Comparison of ENCODE assay signal across 34 mouse cellular contexts in the genomic region with DNA sequence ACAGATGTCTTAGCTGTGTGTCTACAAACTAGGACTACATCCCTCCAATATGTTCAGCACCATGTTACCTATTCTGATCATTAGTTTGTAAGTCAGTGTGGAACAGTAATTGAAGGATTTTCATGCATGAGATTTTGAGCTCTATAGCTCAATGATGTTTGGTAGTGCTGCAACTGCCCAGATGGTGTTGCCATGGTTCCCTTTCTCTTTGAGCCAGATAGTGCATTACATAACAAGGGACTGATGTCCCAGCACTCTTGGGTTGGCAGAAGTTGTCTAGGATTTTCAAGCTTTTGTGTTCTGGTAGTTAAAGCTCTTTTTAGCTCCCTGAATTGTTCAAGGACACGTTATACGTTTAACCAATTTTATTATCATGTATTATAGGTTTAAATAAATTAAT. TPM values are rescaled to one million over a fixed set of nuclear protein-coding genes. Genes with fewer than 3 reads are reported as not detected.
DNase-seq lines count a peak whose midpoint lies in the region; ATAC-seq and TF ChIP-seq lines count a peak whose summit lies in the region.
"Had no signal": no experiment of that assay in that cellular context is flagged by ENCODE, and none has a peak within 500 bp of the region (broad histone marks: within the 10 kb centered on the region; RNA-seq: fewer than 3 reads in every experiment).

No protein-coding gene starts in this region.

- H3K9ac ChIP-seq in hindbrain, embryonic 16.5 days (ENCODE audit: low read depth, low read length), result no peak overlapping the region
- no peak overlapping the region for H3K9ac ChIP-seq in hindbrain, embryonic 12.5 days
- H3K9ac ChIP-seq in midbrain, postnatal 0 days (replicated peaks; ENCODE audit: low read length, poor library complexity, severe bottlenecking), result no peak overlapping the region
- no peak overlapping the region for H3K9ac ChIP-seq in midbrain, embryonic 13.5 days (replicated peaks)
- H3K9ac ChIP-seq: embryonic facial prominence, embryonic 12.5 days; liver, embryonic 12.5 days; liver, postnatal 0 days; midbrain, embryonic 15.5 days had no signal

- H3K9me3 ChIP-seq in hindbrain, embryonic 16.5 days (ENCODE audit: control insufficient read depth, low read length), result no peaks in the 10 kb centered on the region; the same call in 1 of the 2 replicates
- H3K9me3 ChIP-seq in hindbrain, embryonic 12.5 days (replicated peaks), result no peaks in the 10 kb centered on the region
- H3K9me3 ChIP-seq in midbrain, postnatal 0 days (ENCODE audit: low read length), result no peaks in the 10 kb centered on the region
- no peaks in the 10 kb centered on the region for H3K9me3 ChIP-seq in midbrain, embryonic 13.5 days
- H3K9me3 ChIP-seq: embryonic facial prominence, embryonic 12.5 days; hindbrain, embryonic 10.5 days; liver, embryonic 12.5 days; midbrain, embryonic 15.5 days had no signal

- 72% methylated on average over 2 of the region's 2 CpGs for WGBS in hindbrain, embryonic 16.5 days
- 81% methylated on average over 2 of the region's 2 CpGs for WGBS in hindbrain, embryonic 12.5 days
- 73% methylated on average over 2 of the region's 2 CpGs for WGBS in midbrain, postnatal 0 days
- WGBS in midbrain, embryonic 13.5 days, result 63% methylated on average over 2 of the region's 2 CpGs

- ATAC-seq in hindbrain, embryonic 16.5 days, result 0 out of 2 replicates have a peak, but pooled peaks have one; percentile 54
- ATAC-seq in hindbrain, embryonic 12.5 days (ENCODE audit: low FRiP score), result no peak
- ATAC-seq in midbrain, postnatal 0 days (ENCODE audit: low FRiP score), result no peak
- ATAC-seq in midbrain, embryonic 13.5 days, result no peak
- ATAC-seq: forebrain, embryonic 14.5 days; hindbrain, postnatal 0 days; intestine, embryonic 16.5 days; liver, embryonic 12.5 days; liver, postnatal 0 days; midbrain, embryonic 15.5 days; Patski had no signal

- H3K27me3 ChIP-seq in hindbrain, embryonic 16.5 days (replicated peaks; ENCODE audit: control insufficient read depth, insufficient read depth, low read length), result no peaks in the 10 kb centered on the region
- H3K27me3 ChIP-seq in hindbrain, embryonic 12.5 days, result no peaks in the 10 kb centered on the region
- no peaks in the 10 kb centered on the region for H3K27me3 ChIP-seq in midbrain, postnatal 0 days (ENCODE audit: insufficient read depth, low read length)
- H3K27me3 ChIP-seq in midbrain, embryonic 13.5 days, result no peaks in the 10 kb centered on the region
- H3K27me3 ChIP-seq: embryonic facial prominence, embryonic 12.5 days; liver, embryonic 12.5 days; midbrain, embryonic 15.5 days had no signal

- no peak overlapping the region for H3K4me3 ChIP-seq in hindbrain, embryonic 16.5 days (ENCODE audit: low read length)
- H3K4me3 ChIP-seq in hindbrain, embryonic 12.5 days, result no peak overlapping the region
- no peak overlapping the region for H3K4me3 ChIP-seq in midbrain, postnatal 0 days (ENCODE audit: low read depth, low read length)
- H3K4me3 ChIP-seq in midbrain, embryonic 13.5 days (replicated peaks), result no peak overlapping the region
- H3K4me3 ChIP-seq: embryonic facial prominence, embryonic 12.5 days; gastrocnemius, adult 2 months; hindbrain, embryonic 10.5 days; liver, embryonic 12.5 days; midbrain, embryonic 15.5 days had no signal

- no peaks in the 10 kb centered on the region for H3K4me1 ChIP-seq in hindbrain, embryonic 16.5 days (ENCODE audit: control insufficient read depth, insufficient read depth, low read depth, low read length)
- no peaks in the 10 kb centered on the region for H3K4me1 ChIP-seq in hindbrain, embryonic 12.5 days
- H3K4me1 ChIP-seq in midbrain, postnatal 0 days (ENCODE audit: insufficient read depth, low read length), result no peaks in the 10 kb centered on the region
- no peaks in the 10 kb centered on the region for H3K4me1 ChIP-seq in midbrain, embryonic 13.5 days (replicated peaks)
- H3K4me1 ChIP-seq: embryonic facial prominence, embryonic 12.5 days; hindbrain, embryonic 10.5 days; liver, embryonic 12.5 days; midbrain, embryonic 15.5 days had no signal

- H3K4me2 ChIP-seq in hindbrain, embryonic 16.5 days (ENCODE audit: low read length), result no peak overlapping the region
- no peak overlapping the region for H3K4me2 ChIP-seq in hindbrain, embryonic 12.5 days (replicated peaks)
- H3K4me2 ChIP-seq in midbrain, postnatal 0 days (ENCODE audit: low read depth, low read length, poor library complexity, severe bottlenecking), result no peak overlapping the region
- H3K4me2 ChIP-seq in midbrain, embryonic 13.5 days (replicated peaks), result no peak overlapping the region
- H3K4me2 ChIP-seq: embryonic facial prominence, embryonic 12.5 days; liver, embryonic 12.5 days; midbrain, embryonic 15.5 days had no signal

- no peaks in the 10 kb centered on the region for H3K36me3 ChIP-seq in hindbrain, embryonic 16.5 days (ENCODE audit: control insufficient read depth, insufficient read depth, low read length)
- H3K36me3 ChIP-seq in hindbrain, embryonic 12.5 days, result no peaks in the 10 kb centered on the region
- H3K36me3 ChIP-seq in midbrain, postnatal 0 days (ENCODE audit: insufficient read depth, low read length), result no peaks in the 10 kb centered on the region
- H3K36me3 ChIP-seq in midbrain, embryonic 13.5 days, result no peaks in the 10 kb centered on the region
- H3K36me3 ChIP-seq: embryonic facial prominence, embryonic 12.5 days; hindbrain, embryonic 10.5 days; liver, embryonic 12.5 days; midbrain, embryonic 15.5 days had no signal

- no peak overlapping the region for H3K27ac ChIP-seq in hindbrain, embryonic 16.5 days (ENCODE audit: low read depth, low read length)
- H3K27ac ChIP-seq in hindbrain, embryonic 12.5 days, result no peak overlapping the region
- H3K27ac ChIP-seq in midbrain, postnatal 0 days (ENCODE audit: low read depth, low read length), result no peak overlapping the region
- no peak overlapping the region for H3K27ac ChIP-seq in midbrain, embryonic 13.5 days
- H3K27ac ChIP-seq: embryonic facial prominence, embryonic 12.5 days; gastrocnemius, adult 2 months; hindbrain, embryonic 10.5 days; hindbrain, postnatal 0 days; kidney, postnatal 0 days; liver, embryonic 12.5 days; midbrain, embryonic 15.5 days had no signal

- no peak for TF ChIP-seq CTCF in midbrain, postnatal 0 days (IDR thresholded peaks at IDR 0.05)

- peak; percentile 15 for DNase-seq in midbrain, postnatal 0 days (ENCODE audit: low spot score)
- peak; percentile 30 to 45 for DNase-seq in layer of hippocampus, adult 8-10 months (ENCODE audit: low spot score in 2 of 2)
- DNase-seq in gastrocnemius, postnatal 4 days (ENCODE audit: low spot score in 2 of 2), result no peak
- DNase-seq in adrenal gland, adult 18-20 months (ENCODE audit: low spot score in 2 of 2), result no peak
- DNase-seq: adrenal gland, adult 2 months; adrenal gland, postnatal 36 days; cerebellum, adult 8-10 months; embryo, embryonic 11 days; gastrocnemius, adult 2 months; gastrocnemius, postnatal 36 days; heart, postnatal 14 days; kidney, adult 8-10 months; kidney, postnatal 4 days; left cerebral cortex, postnatal 4 days; liver, postnatal 0 days; lung, postnatal 36 days; thymus, postnatal 4 days had no signal

RNA-seq across cellular contexts. Expression of gene Ptchd4, which starts 38.9 kb away (rescaled TPM):
- polyA plus RNA-seq in hindbrain, embryonic 16.5 days (2015; fragmentation: Nextera tagmentation; extraction: Ambion mirVana), result 13.8 and 16.7 TPM in 2 replicates
- 6.0 and 6.4 TPM in 2 replicates for polyA plus RNA-seq in hindbrain, embryonic 12.5 days (2016; fragmentation: Nextera tagmentation; extraction: Ambion mirVana)
- total RNA-seq in midbrain, postnatal 0 days (2014; rRNA removed), result 10.9 and 13.6 TPM in 2 replicates
- 8.3 and 9.3 TPM in 2 replicates for polyA plus RNA-seq in midbrain, postnatal 0 days (2015; fragmentation: Nextera tagmentation; extraction: Ambion mirVana)
- 5.9 and 6.9 TPM in 2 replicates for polyA plus RNA-seq in midbrain, embryonic 13.5 days (2015; fragmentation: Nextera tagmentation; extraction: Ambion mirVana)
- 10 to 100 TPM in 3 of 4 experiments, 1 to 10 TPM in 1; 6.4 to 11.1 (median 10.4) TPM for total RNA-seq in layer of hippocampus, adult 8-10 months (2022)
- total RNA-seq in gastrocnemius, postnatal 4 days (2021), result 1 to 10 TPM in 1 of 2 experiments, under 1 TPM in 1; 0.73 to 1.1 TPM
- total RNA-seq in adrenal gland, adult 18-20 months (2021), result under 1 TPM in 1 of 2 experiments, not detected in 1; 0.19 TPM
- total RNA-seq: gastrocnemius, adult 2 months; heart, adult 8-10 months; megakaryocyte, adult 5-6 weeks; MEL; neutrophil, adult 5-6 weeks had no signal
- polyA plus RNA-seq: adrenal gland, adult 2 months; liver, postnatal 0 days; testis, adult 2 months had no signal

Comparison
In these comparisons a context has a peak if more than half of its experiments do, and no peak if none do; other contexts are left out.
1. DNase-seq: peak in midbrain, postnatal 0 days (single experiment) and layer of hippocampus, adult 8-10 months (2 of 2); none in gastrocnemius, postnatal 4 days (0 of 2) and adrenal gland, adult 18-20 months (0 of 2).